Mouse (Mus musculus): ENCODE data around the gene Wdr6. TPM values are rescaled to one million over a fixed set of nuclear protein-coding genes. Genes with fewer than 3 reads are reported as not detected.

The Wdr6 gene
- total RNA-seq, 2 experiments from 2014 or later, result 3.3 to 4.0 TPM

- no peak for ATAC-seq (ENCODE audit: poor library complexity, severe bottlenecking)
Measured at GRCm38 (mm10) chr9:108574921-108575320, 3.6 kb downstream of the Wdr6 start.

DNA sequence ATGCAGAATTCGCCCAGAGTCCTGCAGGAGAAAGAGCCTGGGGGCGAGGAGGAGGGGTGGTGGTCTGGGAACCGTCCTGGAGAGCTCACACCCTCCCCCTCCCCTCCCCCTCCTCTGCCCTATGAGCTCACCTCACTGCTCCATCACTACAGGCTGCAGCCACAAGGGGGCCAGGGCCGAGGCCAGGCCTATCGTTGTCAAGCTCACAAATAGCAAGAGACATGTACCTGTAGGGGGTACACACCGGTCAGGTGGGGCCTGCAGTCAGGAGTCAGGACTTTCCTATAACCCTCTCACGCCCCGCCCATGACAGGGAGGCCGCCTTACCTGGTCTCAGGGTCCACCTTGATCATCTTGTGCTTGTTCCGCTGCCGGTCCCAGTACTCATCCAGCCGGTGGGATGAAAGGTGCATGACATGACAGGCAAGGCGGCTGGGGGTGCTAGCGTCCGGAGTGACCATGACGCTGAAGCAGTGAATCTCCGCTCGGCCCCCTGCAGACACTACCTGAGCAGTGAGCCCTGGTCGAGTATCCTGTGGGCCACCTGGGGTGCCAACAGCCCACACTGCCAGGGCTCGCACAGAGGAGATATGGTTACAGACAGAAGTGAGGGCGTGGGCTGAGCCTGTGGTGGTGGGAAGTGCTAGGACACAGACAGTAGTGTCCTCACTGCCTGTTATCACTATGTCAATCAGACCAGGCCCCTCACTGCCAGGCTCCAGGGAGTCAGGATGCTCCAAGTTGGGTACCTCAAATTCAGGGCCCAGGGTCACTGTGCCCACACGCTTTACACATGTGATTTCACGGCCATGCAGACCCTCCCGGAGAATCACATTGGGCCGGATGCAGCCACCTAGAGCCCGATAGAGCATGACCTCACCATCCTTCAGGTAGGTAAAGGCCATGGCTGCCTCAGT is 4.5 kb downstream of the Wdr6 start:
- no peak for ATAC-seq (ENCODE audit: poor library complexity, severe bottlenecking)

- ATAC-seq (ENCODE audit: poor library complexity, severe bottlenecking), result no peak
Measured at GRCm38 (mm10) chr9:108572321-108572720, 6.2 kb downstream of the Wdr6 start.

GRCm38 (mm10) chr9:108571401-108571973 is 7.1 kb downstream of the Wdr6 start:
- ATAC-seq (ENCODE audit: poor library complexity, severe bottlenecking), result no peak

- peak; percentile 30 for ATAC-seq (ENCODE audit: poor library complexity, severe bottlenecking)
Measured at GRCm38 (mm10) chr9:108570207-108570896, 8.2 kb downstream of the Wdr6 start.

DNA sequence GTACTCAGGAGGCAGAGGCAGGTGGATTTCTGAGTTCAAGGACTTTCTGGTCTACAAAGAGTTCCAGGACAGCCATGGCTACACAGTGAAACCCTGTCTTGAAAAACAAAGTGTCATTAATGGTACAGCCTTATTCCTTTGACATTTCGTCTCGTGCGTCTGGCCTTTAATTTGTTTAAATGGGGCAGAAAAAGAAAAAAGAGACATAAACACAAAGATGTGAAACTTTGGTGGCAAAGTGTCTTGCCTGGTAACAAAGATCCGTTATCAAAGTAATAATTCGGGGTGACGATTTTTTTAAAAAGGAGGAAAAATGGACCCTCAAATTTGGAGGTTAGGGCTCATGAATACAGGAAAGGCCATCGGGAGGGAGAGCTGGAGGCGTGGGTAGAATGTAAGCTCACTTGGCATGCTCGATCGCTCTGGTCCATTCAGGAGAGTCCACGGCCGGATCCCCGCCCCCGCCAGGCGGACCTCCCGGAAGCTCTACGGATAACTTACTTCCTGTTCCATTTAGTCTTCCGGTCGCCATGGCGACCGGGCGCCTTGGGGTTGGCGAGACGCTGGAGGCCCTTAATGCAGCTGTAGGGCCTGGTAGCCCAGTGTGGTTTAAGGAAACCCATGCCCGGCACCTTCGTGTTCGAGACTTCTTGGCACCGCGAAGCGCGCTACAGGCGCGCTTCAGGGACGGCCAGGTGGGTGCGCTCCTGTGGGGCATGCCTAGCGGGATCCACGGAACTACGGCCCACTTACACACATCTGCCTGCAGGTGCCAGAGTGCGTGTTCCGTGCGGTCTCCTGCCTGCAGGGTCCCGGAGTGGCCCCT is 8.9 kb downstream of the Wdr6 start, which contains the start of gene Dalrd3:
TSS of gene Dalrd3 (plus strand) at position 506 of the 826 bp plus-strand sequence.
- ATAC-seq (ENCODE audit: poor library complexity, severe bottlenecking), result peak; percentile 61

DNA sequence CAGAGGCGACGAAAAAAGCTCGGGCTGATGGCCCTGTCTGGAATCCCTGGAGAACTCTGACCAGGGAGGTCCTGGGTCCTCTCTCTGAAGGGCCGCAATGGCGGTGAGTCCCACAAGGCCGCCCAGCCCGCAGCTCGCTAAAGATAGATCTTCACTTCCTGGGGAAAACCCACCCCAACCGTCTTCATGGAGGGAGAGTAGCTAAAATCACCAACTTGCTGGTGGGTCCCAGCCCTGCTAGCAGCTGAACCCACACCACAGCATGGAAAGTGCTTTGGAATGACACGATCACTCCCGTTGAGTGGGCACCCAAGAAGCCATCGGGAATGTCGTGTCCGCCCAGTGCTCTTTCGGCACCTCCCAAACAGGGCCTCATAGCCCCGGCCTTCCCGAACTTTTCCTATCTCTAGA is 10.0 kb downstream of the Wdr6 start:
- ATAC-seq (ENCODE audit: poor library complexity, severe bottlenecking), result no peak

DNA sequence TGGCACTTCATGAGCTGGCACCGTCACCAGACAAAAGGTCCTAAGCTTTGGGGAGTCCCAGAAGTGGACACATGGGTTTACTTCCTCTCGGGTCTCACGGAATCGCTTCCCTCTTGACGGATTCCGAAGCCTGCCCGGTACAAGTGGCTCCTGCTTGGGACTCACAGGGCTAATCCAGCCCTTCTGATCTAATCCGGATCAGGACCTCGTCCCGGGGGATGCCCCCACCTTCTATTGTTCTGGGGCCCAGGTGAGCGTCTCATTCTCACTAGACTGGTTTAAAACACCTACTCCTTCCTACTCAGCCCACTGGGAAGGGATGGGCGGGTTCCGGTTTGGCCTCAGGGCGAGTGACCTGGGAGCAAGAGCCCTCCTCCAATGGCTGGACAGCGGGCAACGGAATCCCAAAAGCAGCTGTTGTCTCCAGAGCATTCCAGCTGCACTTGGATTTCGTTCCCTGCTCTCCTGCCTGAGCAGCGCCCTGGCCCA is 10.6 kb downstream of the Wdr6 start:
- peak; percentile 12; the same call in 1 of the 2 replicates for ATAC-seq (ENCODE audit: poor library complexity, severe bottlenecking)

- ATAC-seq (ENCODE audit: poor library complexity, severe bottlenecking), result peak; percentile 74
Measured at GRCm38 (mm10) chr9:108566815-108567776, 11.4 kb downstream of the Wdr6 start, which contains the start of gene Ndufaf3. Gene Ndufaf3 (minus strand): TSS chr9:108567434.

DNA sequence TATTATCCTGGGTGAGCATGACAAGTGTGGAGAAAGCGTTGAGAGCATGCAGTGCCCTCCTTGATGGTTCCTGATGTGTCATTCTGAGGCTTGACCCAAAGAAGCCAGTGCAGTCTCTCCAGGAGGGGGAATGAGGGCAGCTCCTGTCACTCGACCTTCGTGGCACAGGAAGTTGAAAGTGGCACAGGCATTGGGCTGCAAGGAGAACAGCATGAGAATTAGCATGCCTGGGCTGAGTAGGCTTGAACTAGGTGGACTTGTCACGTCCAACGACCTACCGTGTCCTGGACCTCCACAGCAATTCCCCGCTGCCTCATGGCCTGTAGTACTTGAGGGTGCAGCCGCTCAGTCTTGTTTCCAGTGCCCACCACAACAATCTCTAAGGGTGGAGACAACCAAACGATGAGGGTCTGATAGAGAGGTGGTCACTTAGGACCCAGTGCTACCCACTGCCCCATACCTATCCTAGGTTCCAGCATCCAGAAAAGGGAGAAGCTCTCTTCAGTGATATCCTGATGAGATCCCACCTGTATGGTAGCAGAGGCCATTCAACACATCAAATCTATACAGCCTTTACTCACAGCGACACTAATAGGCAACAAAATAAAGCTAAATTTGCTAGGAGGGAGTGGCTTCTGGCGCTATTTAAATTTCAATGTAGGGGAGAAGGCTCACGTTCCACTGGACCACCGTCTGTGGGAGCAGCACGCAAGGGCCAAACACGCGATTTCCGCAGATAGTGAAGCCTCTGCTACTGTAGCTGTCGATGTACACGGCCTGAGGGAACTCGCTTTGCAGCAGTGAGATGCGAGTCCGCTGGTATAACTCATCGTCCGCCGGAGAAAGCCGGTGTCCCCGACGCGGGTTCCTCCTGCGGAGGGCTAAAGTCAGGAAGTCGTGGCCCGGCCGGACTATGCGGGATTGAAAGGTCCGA is 12.4 kb downstream of the Wdr6 start:
- ATAC-seq (ENCODE audit: poor library complexity, severe bottlenecking), result peak; percentile 1

DNA sequence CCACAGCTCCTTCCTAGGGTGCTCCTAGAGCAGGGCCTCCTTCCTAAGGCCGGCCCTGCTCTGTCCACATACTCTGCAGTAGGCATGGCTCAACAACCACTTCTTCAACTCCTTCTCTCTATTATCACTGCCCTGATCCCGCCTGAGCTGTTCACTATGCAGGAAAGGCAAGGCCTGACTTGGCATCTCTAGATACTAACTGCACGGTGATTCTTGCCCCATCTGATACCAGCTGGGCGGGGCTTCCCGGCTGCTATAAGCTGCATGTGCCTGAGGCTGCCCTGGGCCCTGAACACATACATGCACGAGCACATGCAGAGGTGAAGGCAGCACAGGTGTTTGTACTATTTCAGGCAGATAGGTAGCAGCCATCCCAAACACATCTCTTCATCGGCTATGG is 14.4 kb downstream of the Wdr6 start:
- ATAC-seq (ENCODE audit: poor library complexity, severe bottlenecking), result no peak

GRCm38 (mm10) chr9:108563671-108564070 is 14.9 kb downstream of the Wdr6 start:
- no peak for ATAC-seq (ENCODE audit: poor library complexity, severe bottlenecking)

- peak; percentile 99 for ATAC-seq (ENCODE audit: poor library complexity, severe bottlenecking)
Measured at GRCm38 (mm10) chr9:108560227-108560841, 18.2 kb downstream of the Wdr6 start, which contains the start of gene Impdh2. Gene Impdh2 (plus strand): TSS chr9:108560286.

DNA sequence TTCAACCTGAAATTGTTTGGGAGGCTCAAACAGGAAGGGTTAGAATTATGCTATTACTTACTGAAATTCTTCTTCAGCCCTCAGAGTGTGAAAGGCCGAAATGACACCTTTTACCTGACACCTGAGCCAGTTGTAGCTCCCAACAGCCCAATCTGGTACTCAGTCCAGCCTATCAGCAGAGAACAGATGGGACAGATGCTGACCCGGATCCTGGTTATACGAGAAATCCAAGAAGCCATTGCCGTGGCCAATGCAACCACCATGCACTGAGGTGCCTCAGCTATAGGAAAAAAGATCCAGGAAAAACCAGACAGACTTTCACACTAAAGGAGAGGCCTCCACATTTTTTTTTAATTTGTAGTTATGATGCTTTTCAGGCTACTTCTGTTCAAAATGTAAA is 19.4 kb downstream of the Wdr6 start:
- no peak for ATAC-seq (ENCODE audit: poor library complexity, severe bottlenecking)

GRCm38 (mm10) chr9:108546875-108547274 is 31.7 kb downstream of the Wdr6 start:
- ATAC-seq (ENCODE audit: poor library complexity, severe bottlenecking), result no peak

DNA sequence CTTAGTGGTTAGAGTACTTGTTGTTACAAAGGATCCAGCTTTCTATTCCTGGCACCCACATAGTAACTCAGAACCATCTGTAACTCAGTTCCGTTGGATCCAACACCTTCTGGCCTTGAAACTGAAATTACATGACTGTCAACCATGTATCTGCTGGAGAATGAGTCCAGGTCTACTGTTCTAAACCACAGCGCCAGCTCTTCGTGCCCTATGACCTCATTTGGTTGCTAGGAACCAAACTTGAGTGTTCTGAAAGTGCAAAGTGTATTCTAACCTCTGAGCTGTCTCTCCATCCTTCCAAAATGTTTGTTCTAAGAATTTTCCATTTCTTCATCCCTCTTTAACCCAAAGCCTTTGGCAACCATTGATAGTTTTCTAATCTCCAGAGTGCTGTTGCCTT is 32.6 kb downstream of the Wdr6 start:
- ATAC-seq (ENCODE audit: poor library complexity, severe bottlenecking), result no peak

DNA sequence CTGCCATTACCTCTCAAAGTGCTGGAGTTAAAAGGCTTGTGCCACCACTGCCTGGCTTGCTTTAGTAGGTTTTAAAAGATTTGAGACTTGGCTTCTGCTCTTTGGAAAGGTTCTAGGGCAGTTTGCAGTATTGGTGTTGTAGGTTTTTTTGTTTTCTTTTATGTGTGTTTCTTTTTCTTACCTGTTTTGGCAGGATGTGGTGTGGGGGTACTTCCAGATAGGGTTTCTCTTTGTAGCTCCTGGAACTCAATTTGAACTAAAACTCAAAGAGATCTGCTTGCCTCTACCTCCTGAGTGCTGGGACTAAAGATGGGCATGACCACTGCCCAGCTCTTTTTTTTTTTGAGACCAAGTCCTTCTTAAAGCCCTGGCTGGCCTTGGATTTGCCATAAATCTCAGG is 37.7 kb downstream of the Wdr6 start:
- no peak for ATAC-seq (ENCODE audit: poor library complexity, severe bottlenecking)

GRCm38 (mm10) chr9:108531496-108531895 is 47.0 kb downstream of the Wdr6 start:
- no peak for ATAC-seq (ENCODE audit: poor library complexity, severe bottlenecking)

Data from megakaryocyte, adult 5-6 weeks (primary cell).